Mouse (Mus musculus): ENCODE data around the gene Jam3. TPM values are rescaled to one million over a fixed set of nuclear protein-coding genes. Genes with fewer than 3 reads are reported as not detected.
A peak's percentile ranks its signal among the peaks of the same experiment; 100 is the strongest.

Jam3 gene
- total RNA-seq, 2 experiments from 2014 or later, result 36.4 to 42.3 TPM

DNA sequence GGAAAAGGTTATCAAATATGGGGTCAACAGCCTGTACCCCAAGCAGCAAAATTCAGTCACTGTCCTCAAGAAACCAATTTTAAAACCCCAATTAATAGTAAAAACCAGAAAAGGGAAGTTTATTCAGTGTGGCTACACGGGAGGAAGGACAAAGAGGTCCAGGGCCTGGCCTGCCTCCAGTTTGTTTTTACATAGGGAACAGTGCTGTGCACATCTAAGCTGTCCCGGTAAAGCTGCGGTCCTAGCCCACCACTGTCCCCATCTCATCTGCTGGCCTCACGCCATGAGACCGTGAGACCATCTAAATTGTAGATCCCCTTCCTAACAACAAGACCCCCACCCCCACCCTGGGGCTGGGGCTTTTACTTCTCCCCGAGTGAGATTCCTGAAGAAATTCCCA is 29.8 kb downstream of the Jam3 start:
- H3K4me3 ChIP-seq, result no peak overlapping the region
- DNase-seq (ENCODE audit: low spot score in 2 of 2), result no peak
- TF ChIP-seq CTCF (conservative IDR thresholded peaks at IDR 0.05), result no peak
- H3K27ac ChIP-seq, result no peak overlapping the region

DNA sequence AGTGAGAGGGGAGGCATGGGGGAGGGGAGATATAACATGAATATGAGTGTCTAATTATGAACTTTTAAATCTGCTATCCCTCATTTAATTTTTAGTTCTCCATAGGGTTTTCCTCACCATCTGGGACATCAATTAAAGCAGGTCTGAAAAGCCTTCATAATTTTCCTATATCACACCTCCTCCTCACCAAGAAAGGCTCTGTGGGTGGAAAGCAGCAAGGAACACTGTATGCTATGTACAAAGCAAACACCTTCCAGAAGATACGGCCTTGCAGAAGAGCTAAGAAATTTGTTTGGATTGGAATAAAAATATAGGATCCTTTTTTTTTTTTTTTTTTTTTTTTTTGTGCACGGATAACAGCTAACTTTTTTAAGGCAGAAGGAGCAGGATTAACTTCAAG is 31.3 kb downstream of the Jam3 start:
- DNase-seq (ENCODE audit: low spot score in 2 of 2), result no peak
- TF ChIP-seq CTCF (conservative IDR thresholded peaks at IDR 0.05), result no peak
- Histone ChIP-seq H3K27ac (no peak overlapping the region), H3K4me3 (no peak overlapping the region)

DNA sequence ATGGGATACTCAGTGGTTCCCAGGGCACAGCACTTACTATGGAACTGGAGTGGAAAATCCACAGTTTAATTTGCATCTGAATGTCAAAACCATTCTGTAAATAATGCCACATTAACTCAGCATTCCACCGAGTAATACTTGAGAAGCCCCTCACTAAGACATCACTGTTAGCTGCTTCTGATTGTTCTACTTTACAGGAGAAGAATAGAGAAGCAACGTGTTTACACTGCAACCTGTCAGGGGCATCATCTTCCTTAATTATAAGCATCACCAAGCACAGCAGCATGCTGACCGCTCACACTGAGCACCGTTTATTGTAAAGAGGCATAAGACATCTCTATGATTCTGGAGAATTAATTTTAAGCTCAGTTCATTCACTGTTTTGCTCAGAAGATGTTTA is 32.3 kb downstream of the Jam3 start:
- no peak overlapping the region for H3K27ac ChIP-seq
- TF ChIP-seq CTCF (conservative IDR thresholded peaks at IDR 0.05), result no peak
- H3K4me3 ChIP-seq, result no peak overlapping the region
- DNase-seq (ENCODE audit: low spot score in 2 of 2), result no peak

DNA sequence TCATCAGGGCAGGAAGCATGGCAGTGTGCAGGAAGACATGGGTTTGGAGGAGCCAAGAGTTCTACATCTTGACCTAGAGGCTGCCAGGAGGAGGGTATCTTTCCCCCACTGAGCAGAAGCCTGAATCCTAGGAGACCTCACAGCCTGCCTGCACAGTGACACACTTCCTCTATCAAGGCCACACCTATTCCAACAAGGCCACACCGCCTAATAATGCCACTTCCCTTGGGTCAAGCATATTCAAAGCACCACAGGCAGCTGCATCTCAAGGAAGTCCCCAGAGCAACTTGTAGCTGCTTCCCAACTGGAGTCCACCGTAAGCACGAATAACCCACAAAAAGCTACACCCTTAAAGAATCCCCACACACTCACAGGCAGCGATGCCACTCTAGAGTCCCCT is 33.1 kb downstream of the Jam3 start:
- H3K4me3 ChIP-seq, result no peak overlapping the region
- no peak for DNase-seq (ENCODE audit: low spot score in 2 of 2)

DNA sequence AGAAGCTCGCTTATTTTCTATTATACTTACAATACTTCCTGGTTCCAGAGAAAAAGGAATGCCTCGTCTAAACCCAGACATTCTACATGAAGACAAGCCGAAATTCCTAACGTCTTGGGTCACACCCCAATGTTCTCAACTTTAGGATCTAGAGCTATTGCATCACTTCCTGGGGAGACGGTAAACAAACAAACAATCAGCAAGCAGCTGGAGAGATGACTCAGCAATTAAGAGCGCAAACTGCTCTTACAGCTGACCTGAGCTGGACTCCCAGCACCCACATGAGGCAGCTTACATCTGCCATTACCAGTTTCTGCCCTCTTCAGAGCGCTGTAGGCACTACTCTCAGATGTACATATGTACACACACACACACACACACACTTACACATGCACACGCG is 34.0 kb downstream of the Jam3 start:
- no peak overlapping the region for H3K4me3 ChIP-seq
- H3K27ac ChIP-seq, result no peak overlapping the region
- DNase-seq (ENCODE audit: low spot score in 2 of 2), result no peak
- TF ChIP-seq CTCF (conservative IDR thresholded peaks at IDR 0.05), result no peak

More for the DNA sequence above, 33.1 kb downstream of the Jam3 start:
- no peak for TF ChIP-seq CTCF (conservative IDR thresholded peaks at IDR 0.05)
- no peak overlapping the region for H3K27ac ChIP-seq

DNA sequence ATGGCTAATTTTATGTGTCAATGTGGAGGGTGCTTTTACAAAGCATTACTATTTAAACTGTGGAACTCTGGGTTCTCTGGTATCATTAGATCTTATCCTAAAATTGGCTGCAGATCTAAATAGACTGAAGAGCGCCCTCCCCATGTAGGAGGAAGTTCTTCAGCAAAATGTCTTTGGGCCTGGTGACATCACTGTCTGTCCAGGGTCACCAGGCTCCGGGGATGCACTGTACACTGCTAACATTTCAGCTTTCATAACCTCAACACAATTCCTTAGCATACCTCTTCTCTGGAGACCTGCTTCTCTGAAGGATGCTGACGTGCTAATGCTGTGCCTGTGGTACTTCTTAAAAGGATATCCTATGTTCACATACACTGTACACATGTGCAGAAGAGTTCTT is 43.5 kb downstream of the Jam3 start:
- peak overlapping the region; percentile 56; the same call in 1 of the 2 replicates for H3K27ac ChIP-seq
- no peak overlapping the region for H3K4me3 ChIP-seq
- DNase-seq (ENCODE audit: low spot score in 2 of 2), result no peak
- TF ChIP-seq CTCF (conservative IDR thresholded peaks at IDR 0.05), result no peak; the same call in 1 of the 2 replicates

DNA sequence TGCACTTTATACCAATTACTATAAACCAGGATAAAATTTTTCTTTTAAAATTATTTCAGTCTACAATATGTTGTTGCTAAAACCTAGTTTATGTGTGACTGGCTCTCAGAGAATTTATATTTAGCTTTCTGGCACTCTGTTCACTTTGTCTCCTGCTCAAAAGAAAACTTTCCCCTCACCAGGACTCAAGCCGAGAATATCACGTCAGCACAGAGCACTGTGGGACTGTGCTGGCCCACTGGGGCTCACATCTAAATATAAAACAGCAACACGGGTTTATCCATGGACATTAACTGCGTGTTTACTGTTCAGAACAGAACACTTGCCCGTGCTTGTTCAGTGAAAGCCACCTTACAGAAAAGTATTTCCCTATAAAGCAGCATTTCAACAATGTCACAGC is 44.5 kb downstream of the Jam3 start:
- peak overlapping the region; percentile 56; the same call in 1 of the 2 replicates for H3K27ac ChIP-seq
- no peak for DNase-seq (ENCODE audit: low spot score in 2 of 2)
- H3K4me3 ChIP-seq, result no peak overlapping the region
- TF ChIP-seq CTCF (conservative IDR thresholded peaks at IDR 0.05), result no peak

DNA sequence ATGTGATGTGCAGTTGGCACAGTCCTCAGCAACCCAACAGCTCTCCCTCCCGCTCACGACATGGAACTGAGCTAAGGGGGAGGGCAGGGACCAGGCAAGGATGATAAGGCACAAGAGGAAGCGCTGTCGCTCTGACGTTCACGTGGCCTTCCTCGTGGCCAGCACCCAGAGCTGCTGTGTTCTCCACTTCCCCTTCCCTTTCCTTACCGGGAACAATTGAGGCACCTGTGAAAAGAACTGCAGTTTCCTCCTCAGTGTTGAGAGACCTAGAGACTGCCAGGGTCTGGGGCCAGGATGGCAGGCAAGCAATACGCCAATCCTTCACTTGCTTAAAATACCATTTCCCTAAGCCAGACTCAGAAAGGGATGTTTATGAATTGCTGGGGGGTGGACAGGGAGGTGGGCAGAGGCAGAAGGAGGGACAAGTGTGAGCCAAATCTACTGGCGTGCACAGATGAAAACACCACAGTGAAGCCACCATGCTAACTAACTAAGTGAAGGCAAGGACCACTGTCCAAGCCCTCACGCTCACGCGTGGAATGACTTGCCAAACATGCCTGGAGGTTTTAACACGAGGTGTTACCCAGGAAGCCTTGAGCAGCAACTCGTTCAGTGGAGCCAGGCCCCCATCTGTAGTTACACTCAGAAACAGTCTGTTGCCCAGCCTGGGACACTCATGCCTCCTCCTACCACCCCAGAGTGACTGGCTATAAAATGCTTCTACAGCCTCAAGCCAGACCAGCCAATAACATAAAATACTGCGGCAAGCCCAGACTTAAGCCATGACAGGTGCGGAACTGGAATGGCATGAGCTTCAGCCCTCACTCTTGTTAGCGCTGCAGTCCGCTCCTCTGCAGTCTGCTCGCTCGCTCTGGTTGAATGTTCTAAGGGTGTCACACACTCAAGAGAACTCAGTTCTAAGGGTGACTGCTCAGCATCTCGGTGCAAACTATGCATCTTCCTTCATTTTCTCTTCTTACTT is 45.4 kb downstream of the Jam3 start:
- Histone ChIP-seq H3K27ac (peak overlapping the region; percentile 82), H3K4me3 (peak overlapping the region; percentile 12; the same call in 1 of the 2 replicates)
- DNase-seq (ENCODE audit: low spot score in 2 of 2), result peak in 1 of 2 experiments; percentile 60
- TF ChIP-seq CTCF (conservative IDR thresholded peaks at IDR 0.05), result no peak

DNA sequence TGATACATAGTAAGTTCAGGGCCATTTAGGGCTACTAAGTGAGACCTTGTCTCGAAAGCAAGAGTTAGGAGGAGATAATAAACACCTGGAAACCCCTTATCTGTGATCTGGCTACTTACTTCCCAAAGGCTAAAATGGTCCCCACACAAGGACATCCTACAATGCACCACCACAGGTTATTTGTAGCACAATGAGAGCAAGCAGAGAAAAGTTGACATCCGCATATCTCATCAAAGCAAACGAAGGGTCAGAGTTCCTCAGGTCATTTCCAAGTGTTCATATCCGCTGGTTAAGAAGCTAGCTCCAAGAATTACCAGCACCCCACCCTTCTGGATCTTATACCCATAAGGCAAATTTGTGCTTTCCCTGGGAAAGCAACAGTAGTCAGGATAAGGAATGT is 46.8 kb downstream of the Jam3 start:
- no peak for DNase-seq (ENCODE audit: low spot score in 2 of 2)
- H3K27ac ChIP-seq, result peak overlapping the region; percentile 82; the same call in 1 of the 2 replicates
- H3K4me3 ChIP-seq, result no peak overlapping the region
- no peak for TF ChIP-seq CTCF (conservative IDR thresholded peaks at IDR 0.05)

DNA sequence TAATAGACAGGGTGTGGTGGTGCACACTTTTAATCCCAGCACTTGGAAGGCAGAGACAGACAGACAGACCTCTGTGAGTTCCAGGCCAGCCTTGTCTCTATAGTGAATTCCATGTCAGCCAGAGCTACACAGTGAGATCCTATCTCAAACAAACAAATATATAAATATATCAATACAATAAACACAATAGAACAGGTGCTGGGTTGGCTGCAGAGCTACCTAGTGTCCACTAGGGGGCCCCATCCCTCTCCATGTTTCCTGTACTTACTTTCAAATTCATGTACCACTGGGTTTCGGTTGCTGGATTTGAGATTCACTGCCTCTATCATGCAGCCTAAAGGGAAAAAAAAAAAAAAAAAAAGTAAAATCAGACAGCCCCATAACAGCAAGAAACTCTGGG is 49.1 kb downstream of the Jam3 start:
- no peak overlapping the region for H3K4me3 ChIP-seq
- H3K27ac ChIP-seq, result no peak overlapping the region
- TF ChIP-seq CTCF (conservative IDR thresholded peaks at IDR 0.05), result peak; percentile 96
- DNase-seq (ENCODE audit: low spot score in 2 of 2), result peak; percentile 55 to 62

DNA sequence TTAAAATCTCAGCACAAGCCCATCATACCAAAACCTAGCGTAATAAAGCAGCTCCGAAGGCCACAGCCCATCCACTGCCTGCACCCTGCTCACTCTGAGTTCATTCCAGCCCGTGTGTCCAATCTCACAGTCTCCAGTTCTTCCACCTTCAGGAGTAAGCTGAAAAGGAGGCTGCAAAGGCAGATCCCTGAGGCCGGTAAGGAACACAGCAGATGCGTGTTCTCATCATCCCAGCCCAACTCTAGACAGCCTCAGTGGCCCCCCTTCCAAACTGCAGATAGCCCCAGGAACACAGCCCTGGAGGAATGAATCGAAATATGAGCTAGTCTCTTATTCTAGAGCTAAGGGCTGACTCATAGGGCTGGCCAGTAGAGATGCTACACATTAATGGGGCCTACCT is 53.8 kb downstream of the Jam3 start:
- Histone ChIP-seq H3K4me3 (no peak overlapping the region), H3K27ac (no peak overlapping the region)
- no peak for DNase-seq (ENCODE audit: low spot score in 2 of 2)
- no peak for TF ChIP-seq CTCF (conservative IDR thresholded peaks at IDR 0.05)

DNA sequence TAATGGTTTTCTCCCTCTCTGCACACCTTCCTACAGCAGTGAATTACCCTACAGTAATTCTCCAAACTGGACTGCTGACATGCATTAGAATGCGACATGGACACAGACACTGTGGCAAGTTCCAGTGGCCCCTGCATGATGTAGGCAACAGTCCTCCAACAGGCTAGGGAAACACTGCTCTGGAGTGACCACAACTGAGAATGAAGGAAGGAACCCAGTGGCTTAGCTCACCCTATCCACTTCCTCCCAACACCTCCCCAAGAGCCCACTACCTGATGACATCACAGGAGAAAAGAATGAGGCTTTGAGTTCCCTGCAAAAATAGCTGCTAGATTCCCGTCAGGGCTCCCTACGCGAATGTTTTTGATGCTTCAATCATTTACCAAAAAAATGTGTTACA is 55.7 kb downstream of the Jam3 start:
- Histone ChIP-seq H3K27ac (no peak overlapping the region), H3K4me3 (no peak overlapping the region)
- TF ChIP-seq CTCF (conservative IDR thresholded peaks at IDR 0.05), result no peak
- no peak for DNase-seq (ENCODE audit: low spot score in 2 of 2)

DNA sequence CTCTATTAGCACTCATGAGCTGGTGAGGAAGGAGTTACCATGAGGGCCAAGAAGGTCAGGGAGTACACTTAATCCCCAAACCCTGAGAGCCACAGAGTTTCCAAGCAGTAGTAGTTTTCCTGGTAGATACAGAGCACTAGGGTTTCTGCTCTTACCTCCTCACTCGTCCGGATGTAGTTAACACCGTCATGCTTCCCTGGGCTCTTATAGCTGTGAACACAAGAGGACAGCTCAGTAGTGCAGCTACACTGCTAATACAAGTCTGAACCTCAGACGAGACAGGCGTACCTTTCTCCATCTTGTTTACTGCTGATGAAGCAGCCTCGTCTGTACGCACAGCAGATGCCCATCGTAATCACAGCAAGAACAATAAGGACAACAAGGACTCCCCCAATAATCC is 56.7 kb downstream of the Jam3 start:
- DNase-seq (ENCODE audit: low spot score in 2 of 2), result no peak
- TF ChIP-seq CTCF (conservative IDR thresholded peaks at IDR 0.05), result no peak
- H3K27ac ChIP-seq, result 0 out of 2 replicates have a peak overlapping the region, but pooled peaks have one; percentile 29
- no peak overlapping the region for H3K4me3 ChIP-seq

DNA sequence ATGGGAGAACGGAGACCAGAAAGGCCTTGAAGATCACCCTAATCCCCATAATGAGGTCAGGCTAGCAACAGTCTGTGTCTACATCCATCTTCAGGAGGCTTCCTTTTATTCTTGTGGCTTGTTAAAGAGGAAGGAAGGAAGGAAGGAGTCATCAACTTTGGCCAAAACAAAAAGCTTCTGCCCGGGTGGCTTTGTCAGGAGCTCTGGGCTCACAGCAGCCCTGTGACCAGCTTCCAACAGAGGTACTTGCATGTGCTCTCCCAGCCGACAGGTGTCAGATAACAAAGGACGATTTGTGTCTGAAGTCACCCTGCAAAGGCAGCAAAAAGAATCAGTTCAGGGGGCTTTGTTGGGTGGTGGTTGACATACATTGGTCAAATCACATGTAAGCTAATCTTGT is 57.1 kb downstream of the Jam3 start:
- no peak overlapping the region for H3K4me3 ChIP-seq
- DNase-seq (ENCODE audit: low spot score in 2 of 2), result no peak
- 0 out of 2 replicates have a peak overlapping the region, but pooled peaks have one; percentile 29 for H3K27ac ChIP-seq
- no peak for TF ChIP-seq CTCF (conservative IDR thresholded peaks at IDR 0.05)
